Mouse (Mus musculus): ENCODE results near the gene Rcan2. TPM values are rescaled to one million over a fixed set of nuclear protein-coding genes. Genes with fewer than 3 reads are reported as not detected.

The Rcan2 gene
- polyA plus RNA-seq, 1 experiment = not detected

DNA sequence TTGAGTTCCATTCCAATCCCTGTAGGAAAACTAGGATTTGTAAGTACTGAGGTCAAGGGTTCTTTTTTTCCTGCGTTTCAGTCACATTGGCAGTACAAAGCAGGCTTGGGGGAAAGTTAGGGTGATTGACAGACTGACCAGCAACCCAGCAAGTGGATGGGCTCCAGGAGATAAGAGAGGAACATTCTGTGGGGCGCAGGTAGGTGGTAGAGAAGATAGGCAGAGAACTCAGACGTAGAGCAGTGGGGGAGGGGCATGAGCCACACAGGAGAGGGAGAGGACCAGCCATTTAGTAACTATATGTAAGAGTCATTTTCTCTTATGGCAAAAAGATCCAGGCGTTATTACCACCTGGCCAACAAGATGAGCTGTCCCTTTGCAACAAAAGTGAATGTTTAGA lies 96.2 kb downstream of the Rcan2 start:
- Histone ChIP-seq H3K9me3 (ENCODE audit: control insufficient read depth, low read length) (no peaks in the 10 kb centered on the region), H3K4me3 (replicated peaks) (no peak overlapping the region), H3K4me1 (ENCODE audit: control insufficient read depth) (peaks cover 19% of the 10 kb centered on the region), H3K36me3 (ENCODE audit: control insufficient read depth) (no peaks in the 10 kb centered on the region), H3K27me3 (ENCODE audit: control insufficient read depth) (no peaks in the 10 kb centered on the region)
- TF ChIP-seq GATA1 (IDR thresholded peaks at IDR 0.05; ENCODE audit: low read length) (no peak), TAL1 (IDR thresholded peaks at IDR 0.05; ENCODE audit: low read length) (no peak)

DNA sequence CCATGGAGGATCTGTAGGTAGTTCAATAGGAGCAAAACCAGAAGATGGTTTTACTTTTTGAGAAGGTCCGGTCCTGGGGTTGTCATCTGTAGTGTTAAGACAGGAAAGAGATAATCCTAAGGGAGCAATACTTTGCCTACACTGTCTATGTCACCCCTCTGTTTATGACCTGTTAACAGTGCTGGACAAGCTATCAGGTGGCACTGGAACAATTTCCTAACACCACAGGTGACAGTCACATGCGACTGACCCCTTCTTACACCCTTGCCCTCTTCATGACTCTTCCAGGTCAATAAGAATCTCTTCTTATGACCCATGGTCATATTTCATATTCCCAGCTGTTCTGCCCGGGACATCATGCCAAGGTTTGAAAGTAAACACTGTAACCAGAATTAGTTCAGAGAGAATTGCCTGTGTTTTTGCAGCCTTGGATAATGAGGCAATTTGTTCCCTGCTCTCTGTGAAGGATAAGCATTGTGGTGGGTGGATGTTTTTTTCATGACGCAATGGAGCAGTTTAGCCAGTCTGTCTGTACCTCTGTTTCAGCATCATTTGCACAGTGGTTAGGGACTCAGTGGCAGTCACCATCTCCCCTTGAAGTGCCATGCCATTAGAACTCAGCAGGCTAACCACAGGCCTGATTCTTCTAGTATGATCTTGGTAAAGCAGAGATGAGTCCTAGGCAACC lies 98.4 kb downstream of the Rcan2 start:
- TF ChIP-seq TAL1 (IDR thresholded peaks at IDR 0.05; ENCODE audit: low read length) (no peak), GATA1 (IDR thresholded peaks at IDR 0.05; ENCODE audit: low read length) (no peak)
- Histone ChIP-seq H3K4me1 (ENCODE audit: control insufficient read depth) (peaks cover 19% of the 10 kb centered on the region), H3K36me3 (ENCODE audit: control insufficient read depth) (no peaks in the 10 kb centered on the region), H3K4me3 (replicated peaks) (no peak overlapping the region), H3K9me3 (ENCODE audit: control insufficient read depth, low read length) (no peaks in the 10 kb centered on the region), H3K27me3 (ENCODE audit: control insufficient read depth) (no peaks in the 10 kb centered on the region)

- Histone ChIP-seq H3K9me3 (ENCODE audit: control insufficient read depth, low read length) (no peaks in the 10 kb centered on the region), H3K4me3 (replicated peaks) (no peak overlapping the region), H3K36me3 (ENCODE audit: control insufficient read depth) (no peaks in the 10 kb centered on the region), H3K4me1 (ENCODE audit: control insufficient read depth) (peaks cover 19% of the 10 kb centered on the region), H3K27me3 (ENCODE audit: control insufficient read depth) (no peaks in the 10 kb centered on the region)
- TF ChIP-seq TAL1 (IDR thresholded peaks at IDR 0.05; ENCODE audit: low read length) (no peak), GATA1 (IDR thresholded peaks at IDR 0.05; ENCODE audit: low read length) (no peak)
Measured at GRCm38 (mm10) chr17:43900133-43900532, 99.0 kb downstream of the Rcan2 start.

- Histone ChIP-seq H3K4me1 (ENCODE audit: control insufficient read depth) (peaks cover 23% of the 10 kb centered on the region), H3K27me3 (ENCODE audit: control insufficient read depth) (no peaks in the 10 kb centered on the region), H3K4me3 (replicated peaks) (no peak overlapping the region), H3K36me3 (ENCODE audit: control insufficient read depth) (no peaks in the 10 kb centered on the region), H3K9me3 (ENCODE audit: control insufficient read depth, low read length) (no peaks in the 10 kb centered on the region)
- TF ChIP-seq GATA1 (IDR thresholded peaks at IDR 0.05; ENCODE audit: low read length) (no peak), TAL1 (IDR thresholded peaks at IDR 0.05; ENCODE audit: low read length) (no peak)
Measured at GRCm38 (mm10) chr17:43901474-43901873, 100.3 kb downstream of the Rcan2 start.

- TF ChIP-seq GATA1 (IDR thresholded peaks at IDR 0.05; ENCODE audit: low read length) (no peak), TAL1 (IDR thresholded peaks at IDR 0.05; ENCODE audit: low read length) (no peak)
Measured at GRCm38 (mm10) chr17:43903807-43904771, 102.9 kb downstream of the Rcan2 start.

GRCm38 (mm10) chr17:43904896-43905295 lies 103.7 kb downstream of the Rcan2 start:
- no peak overlapping the region for H3K4me3 ChIP-seq (replicated peaks)
- H3K9me3 ChIP-seq (ENCODE audit: control insufficient read depth, low read length) = peaks cover 2% of the 10 kb centered on the region; the same call in 1 of the 2 replicates
- H3K4me1 ChIP-seq (ENCODE audit: control insufficient read depth) = peaks cover 9% of the 10 kb centered on the region
- no peak for TF ChIP-seq TAL1 (IDR thresholded peaks at IDR 0.05; ENCODE audit: low read length)
- TF ChIP-seq GATA1 (IDR thresholded peaks at IDR 0.05; ENCODE audit: low read length) = no peak
- H3K27me3 ChIP-seq (ENCODE audit: control insufficient read depth) = no peaks in the 10 kb centered on the region
- no peaks in the 10 kb centered on the region for H3K36me3 ChIP-seq (ENCODE audit: control insufficient read depth)

More at GRCm38 (mm10) chr17:43903807-43904771, 102.9 kb downstream of the Rcan2 start:
- peaks cover 10% of the 10 kb centered on the region for H3K4me1 ChIP-seq (ENCODE audit: control insufficient read depth)
- H3K4me3 ChIP-seq (replicated peaks) = no peak overlapping the region
- peaks cover 2% of the 10 kb centered on the region; the same call in 1 of the 2 replicates for H3K9me3 ChIP-seq (ENCODE audit: control insufficient read depth, low read length)
- H3K27me3 ChIP-seq (ENCODE audit: control insufficient read depth) = no peaks in the 10 kb centered on the region
- H3K36me3 ChIP-seq (ENCODE audit: control insufficient read depth) = no peaks in the 10 kb centered on the region

DNA sequence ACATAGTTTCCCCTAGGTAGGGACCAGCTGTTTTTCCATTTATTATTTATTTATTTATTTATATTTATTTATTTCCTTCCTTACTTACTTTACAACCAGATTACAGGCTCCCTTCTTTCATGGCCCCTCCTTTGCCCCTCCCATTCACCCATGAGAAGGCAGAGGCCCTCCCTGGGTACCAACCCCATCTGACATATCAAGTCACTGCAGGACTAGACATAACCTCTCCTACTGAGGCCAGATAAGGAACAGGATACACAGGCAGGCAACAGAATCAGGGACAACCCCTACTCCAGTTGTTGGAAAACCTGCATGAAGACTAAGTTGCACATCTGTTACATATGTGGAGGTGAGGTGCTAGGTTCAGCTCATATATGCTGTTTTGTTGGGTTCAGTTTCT lies 105.6 kb downstream of the Rcan2 start:
- Histone ChIP-seq H3K4me3 (replicated peaks) (no peak overlapping the region), H3K27me3 (ENCODE audit: control insufficient read depth) (no peaks in the 10 kb centered on the region), H3K36me3 (ENCODE audit: control insufficient read depth) (no peaks in the 10 kb centered on the region), H3K9me3 (ENCODE audit: control insufficient read depth, low read length) (peaks cover 2% of the 10 kb centered on the region; the same call in 1 of the 2 replicates), H3K4me1 (ENCODE audit: control insufficient read depth) (peaks cover 4% of the 10 kb centered on the region)
- TF ChIP-seq GATA1 (IDR thresholded peaks at IDR 0.05; ENCODE audit: low read length) (no peak), TAL1 (IDR thresholded peaks at IDR 0.05; ENCODE audit: low read length) (no peak)

DNA sequence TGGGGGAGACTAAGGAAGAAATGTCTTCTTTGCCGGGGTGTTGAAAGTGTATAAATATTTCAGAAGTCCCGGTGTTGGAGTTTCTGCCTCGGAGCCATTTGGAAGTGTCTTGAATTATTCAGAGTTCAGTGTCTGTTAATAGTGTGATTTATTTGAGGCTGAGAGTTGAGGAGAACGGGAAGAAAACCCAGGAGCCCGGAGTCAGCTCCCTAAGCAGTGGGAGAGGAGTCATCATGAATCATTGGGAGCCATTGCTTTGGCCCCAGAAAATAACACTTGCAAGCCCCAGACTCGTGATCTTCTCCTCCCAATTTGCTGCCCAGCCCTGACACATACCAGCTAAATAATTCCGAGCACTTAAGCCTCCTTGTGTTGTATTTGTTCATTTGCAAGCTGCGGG lies 115.0 kb downstream of the Rcan2 start:
- Histone ChIP-seq H3K4me3 (replicated peaks) (no peak overlapping the region), H3K9me3 (ENCODE audit: control insufficient read depth, low read length) (no peaks in the 10 kb centered on the region), H3K36me3 (ENCODE audit: control insufficient read depth) (no peaks in the 10 kb centered on the region), H3K27me3 (ENCODE audit: control insufficient read depth) (no peaks in the 10 kb centered on the region), H3K4me1 (ENCODE audit: control insufficient read depth) (peaks cover 7% of the 10 kb centered on the region)
- no peak for TF ChIP-seq GATA1 (IDR thresholded peaks at IDR 0.05; ENCODE audit: low read length)
- TF ChIP-seq TAL1 (IDR thresholded peaks at IDR 0.05; ENCODE audit: low read length) = no peak

GRCm38 (mm10) chr17:43917143-43917542 lies 116.0 kb downstream of the Rcan2 start:
- Histone ChIP-seq H3K4me3 (replicated peaks) (no peak overlapping the region), H3K27me3 (ENCODE audit: control insufficient read depth) (no peaks in the 10 kb centered on the region), H3K9me3 (ENCODE audit: control insufficient read depth, low read length) (no peaks in the 10 kb centered on the region), H3K36me3 (ENCODE audit: control insufficient read depth) (no peaks in the 10 kb centered on the region), H3K4me1 (ENCODE audit: control insufficient read depth) (peaks cover 7% of the 10 kb centered on the region)
- TF ChIP-seq TAL1 (IDR thresholded peaks at IDR 0.05; ENCODE audit: low read length) (no peak), GATA1 (IDR thresholded peaks at IDR 0.05; ENCODE audit: low read length) (no peak)
